20 mouse cellular contexts compared by ENCODE assay signal in the genomic region with DNA sequence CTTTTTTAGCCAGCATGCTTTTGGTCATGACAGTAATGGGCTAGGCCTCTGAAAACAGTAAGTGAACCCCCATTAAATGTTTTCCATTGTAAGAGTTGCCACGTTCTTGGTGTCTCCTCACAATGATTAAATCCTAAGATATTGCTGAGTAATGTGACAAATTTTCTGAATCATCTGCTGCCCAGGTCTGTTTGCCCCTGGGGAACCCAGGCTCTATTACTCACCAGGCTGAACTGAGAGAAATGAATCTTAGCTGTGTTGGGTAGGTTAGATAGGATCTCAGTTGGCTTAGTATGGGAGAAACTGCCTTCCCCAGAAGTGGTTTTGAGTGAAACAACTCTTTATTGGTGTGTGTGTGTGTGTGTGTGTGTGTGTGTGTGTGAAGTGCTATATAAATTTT.
"Had no signal": no experiment of that assay in that cellular context is flagged by ENCODE, and none has a peak within 500 bp of the region (broad histone marks: within the 10 kb centered on the region; RNA-seq: fewer than 3 reads in every experiment).

No protein-coding gene starts in this region.

- H3K9me3 ChIP-seq: lung, embryonic 15.5 days; megakaryocyte, embryonic 14.5 days; midbrain, embryonic 13.5 days; midbrain, embryonic 15.5 days; neural tube, embryonic 13.5 days; neural tube, embryonic 15.5 days had no signal

- H3K36me3 ChIP-seq: lung, embryonic 15.5 days; midbrain, embryonic 13.5 days; midbrain, embryonic 15.5 days; neural tube, embryonic 13.5 days; neural tube, embryonic 15.5 days had no signal

- H3K4me2 ChIP-seq: lung, embryonic 15.5 days; midbrain, embryonic 11.5 days; midbrain, embryonic 13.5 days; midbrain, embryonic 15.5 days; neural tube, embryonic 13.5 days; neural tube, embryonic 15.5 days had no signal

- H3K9ac ChIP-seq: lung, embryonic 15.5 days; midbrain, embryonic 13.5 days; midbrain, embryonic 15.5 days; neural tube, embryonic 13.5 days; neural tube, embryonic 15.5 days had no signal

- H3K4me3 ChIP-seq: lung, embryonic 15.5 days; megakaryocyte, embryonic 14.5 days; midbrain, embryonic 13.5 days; midbrain, embryonic 15.5 days; neural tube, embryonic 13.5 days; neural tube, embryonic 15.5 days had no signal

- H3K27me3 ChIP-seq: lung, embryonic 15.5 days; megakaryocyte, embryonic 14.5 days; midbrain, embryonic 13.5 days; midbrain, embryonic 15.5 days; neural tube, embryonic 13.5 days; neural tube, embryonic 15.5 days had no signal

- H3K4me1 ChIP-seq: lung, embryonic 15.5 days; megakaryocyte, embryonic 14.5 days; midbrain, embryonic 13.5 days; midbrain, embryonic 15.5 days; neural tube, embryonic 13.5 days; neural tube, embryonic 15.5 days had no signal

- DNase-seq: lung, adult 2 months; lung, postnatal 14 days; lung, postnatal 36 days; retina, postnatal 1 day; right cerebral cortex, adult 18-20 months; right cerebral cortex, postnatal 25 days; right cerebral cortex, postnatal 4 days; spleen, adult 18-20 months; thymus, adult 18-20 months; thymus, postnatal 14 days; thymus, postnatal 36 days had no signal

- ATAC-seq: lung, postnatal 0 days; midbrain, embryonic 13.5 days; midbrain, embryonic 15.5 days had no signal

- H3K27ac ChIP-seq: lung, embryonic 15.5 days; macrophage; midbrain, embryonic 13.5 days; midbrain, embryonic 15.5 days; neural tube, embryonic 13.5 days; neural tube, embryonic 15.5 days had no signal
